Mouse (Mus musculus) adrenal gland, adult 18-20 months (tissue): ENCODE results near the gene Gna11. TPM values are rescaled to one million over a fixed set of nuclear protein-coding genes. Genes with fewer than 3 reads are reported as not detected.

Source experiments
- DNase-seq, 2 experiments: peaks; one replicate each; pipeline ENCODE4 v3.0.0; 2021 to 2022; ENCODE audit warnings: low spot score in 2 of 2
- total RNA-seq, 2 experiments: library from RNA; stranded (reverse); gene quantifications; 1 replicate in 1 of 2; 2 replicates in 1 of 2; pipeline ENCODE4 v1.2.3; 2021

Gene Gna11
- total RNA-seq, 2 experiments from 2014 or later, result 81.7 to 83.4 TPM

GRCm38 (mm10) chr10:81568381-81569191 lies 23.6 kb upstream of the Gna11 start:
- peak; percentile 56 to 64 for DNase-seq

- no peak for DNase-seq
These were observed 20.6 kb upstream of the Gna11 start for GRCm38 (mm10) chr10:81565257-81566228.

- DNase-seq, result peak in 1 of 2 experiments; percentile 60
These were observed 19.7 kb upstream of the Gna11 start for GRCm38 (mm10) chr10:81564734-81565133.

- DNase-seq, result peak; percentile 52 to 56
These were observed 19.2 kb upstream of the Gna11 start for GRCm38 (mm10) chr10:81564216-81564615.

- DNase-seq, result peak; percentile 51 to 66
These were observed 18.5 kb upstream of the Gna11 start for GRCm38 (mm10) chr10:81563481-81563880.

- no peak for DNase-seq
These were observed 17.4 kb upstream of the Gna11 start for GRCm38 (mm10) chr10:81562411-81562810.

- DNase-seq, result peak; percentile 56 to 62
These were observed 15.9 kb upstream of the Gna11 start for GRCm38 (mm10) chr10:81560719-81561459.

- DNase-seq, result peak; percentile 69 to 75
These were observed 14.9 kb upstream of the Gna11 start for GRCm38 (mm10) chr10:81559627-81560539.

- peak; percentile 94 to 95 for DNase-seq
These were observed 14.2 kb upstream of the Gna11 start, which contains the start of gene Aes for GRCm38 (mm10) chr10:81559163-81559626. Gene Aes, plus strand, starts transcription at chr10:81559488.

- no peak for DNase-seq
These were observed 12.5 kb upstream of the Gna11 start for GRCm38 (mm10) chr10:81557491-81557890.

- no peak for DNase-seq
These were observed 11.3 kb upstream of the Gna11 start for GRCm38 (mm10) chr10:81556282-81556681.

- DNase-seq, result no peak
These were observed 9.1 kb upstream of the Gna11 start for GRCm38 (mm10) chr10:81553807-81554755.

- no peak for DNase-seq
These were observed 8.2 kb upstream of the Gna11 start for GRCm38 (mm10) chr10:81553232-81553631.

GRCm38 (mm10) chr10:81551597-81552102 lies 6.7 kb upstream of the Gna11 start:
- peak; percentile 67 to 76 for DNase-seq

- peak in 1 of 2 experiments; percentile 76 for DNase-seq
These were observed 5.3 kb upstream of the Gna11 start for GRCm38 (mm10) chr10:81550257-81550656.

GRCm38 (mm10) chr10:81548944-81549343 lies 4.0 kb upstream of the Gna11 start:
- no peak for DNase-seq

GRCm38 (mm10) chr10:81546788-81547571 lies 2.0 kb upstream of the Gna11 start:
- DNase-seq, result no peak
